Mouse (Mus musculus) stomach, postnatal 0 days (tissue): ENCODE measurements at regions not wholly inside any gene's neighbourhood (a gene's known extent, or its start where the extent isn't known, plus 50 kb on each side); places are given as distances from the start of the nearest gene placed in this dataset.

Source experiments
- ATAC-seq: fragments of 200-750 bp; cut with Nextera tagmentation; 2 replicates; pipeline ENCODE4 v1.8.0; 2017; ENCODE audit not compliant: low FRiP score, low TSS enrichment
- DNase-seq: peaks from one replicate; pipeline ENCODE4 v3.0.0-alpha.2; 2016; ENCODE audit warnings: low spot score
- H3K27ac ChIP-seq: fragments of 300-500 bp; sonication (generic); replicated peaks from 2 replicates; pipeline ENCODE4 v1.5.1; 2014; ENCODE audit warnings: mild to moderate bottlenecking, control low read depth
- H3K27me3 ChIP-seq: fragments of 300-500 bp; sonication (generic); 2 replicates; pipeline ENCODE4 v1.6.1; 2014; ENCODE audit warnings: low read length; ENCODE audit not compliant: control insufficient read depth, insufficient read depth
- H3K36me3 ChIP-seq: fragments of 300-500 bp; sonication (generic); 2 replicates; pipeline ENCODE4 v1.6.1; 2014; ENCODE audit warnings: low read length, mixed read lengths; ENCODE audit not compliant: control insufficient read depth, insufficient read depth
- H3K4me1 ChIP-seq: fragments of 300-500 bp; sonication (generic); replicated peaks from 2 replicates; pipeline ENCODE4 v1.6.1; 2014; ENCODE audit warnings: antibody characterized with exemption; ENCODE audit not compliant: control insufficient read depth, insufficient read depth
- H3K4me2 ChIP-seq: fragments of 300-500 bp; sonication (generic); replicated peaks from 2 replicates; pipeline ENCODE4 v1.6.1; 2014; ENCODE audit warnings: low read depth, mild to moderate bottlenecking, control low read depth, moderate library complexity
- H3K4me3 ChIP-seq: fragments of 300-500 bp; sonication (generic); 2 replicates; pipeline ENCODE4 v1.5.1; 2014; ENCODE audit warnings: low read depth, low read length, control low read depth
- H3K9ac ChIP-seq: fragments of 300-500 bp; sonication (generic); 2 replicates; pipeline ENCODE4 v1.6.1; 2014; ENCODE audit warnings: mild to moderate bottlenecking, low read length, control low read depth, mixed read lengths
- H3K9me3 ChIP-seq: fragments of 300-500 bp; sonication (generic); 2 replicates; pipeline ENCODE4 v1.6.1; 2016; ENCODE audit warnings: low read length; ENCODE audit not compliant: control insufficient read depth
- CTCF ChIP-seq: IDR thresholded peaks from 2 replicates; pipeline ENCODE4 v1.5.1; 2016; ENCODE audit warnings: antibody characterized with exemption, low read depth, mild to moderate bottlenecking, moderate library complexity
- EP300 ChIP-seq: optimal IDR thresholded peaks from 2 replicates; pipeline ENCODE3; 2016; ENCODE audit warnings: antibody characterized with exemption
- WGBS: fragments of 180-500 bp; shearing (Covaris S2); extraction: QIAGEN DNeasy Blood & Tissue Kit; methylation state at CpG from one replicate; pipeline ENCODE4 v1.1.7; 2014; 5-methylcytosine and 5-hydroxymethylcytosine counted together

- Histone ChIP-seq H3K27ac (peak overlapping the region; percentile 20; the same call in 1 of the 2 replicates), H3K27me3 (no peaks in the 10 kb centered on the region), H3K9me3 (no peaks in the 10 kb centered on the region), H3K4me3 (no peak overlapping the region), H3K4me1 (peaks cover 5% of the 10 kb centered on the region; the same call in 1 of the 2 replicates), H3K4me2 (no peak overlapping the region), H3K36me3 (no peaks in the 10 kb centered on the region), H3K9ac (no peak overlapping the region)
- DNase-seq (no peak), ATAC-seq (peak; percentile 75)
- WGBS: 22% methylated on average over 11 of the region's 11 CpGs
- no peak for TF ChIP-seq EP300
- TF ChIP-seq CTCF: no peak
Measured at GRCm38 (mm10) chr16:95831566-95832345, 129.9 kb downstream of the Ets2 start.

GRCm38 (mm10) chr16:95827402-95827737 lies 125.5 kb downstream of the Ets2 start:
- H3K4me2 ChIP-seq: no peak overlapping the region
- DNase-seq (no peak), ATAC-seq (no peak)
- no peak overlapping the region for H3K4me3 ChIP-seq
- H3K4me1 ChIP-seq: peaks cover 6% of the 10 kb centered on the region
- H3K36me3 ChIP-seq: no peaks in the 10 kb centered on the region
- no peak overlapping the region for H3K27ac ChIP-seq
- WGBS: 59% methylated on average over 6 of the region's 6 CpGs
- H3K9me3 ChIP-seq: no peaks in the 10 kb centered on the region
- H3K27me3 ChIP-seq: no peaks in the 10 kb centered on the region
- TF ChIP-seq CTCF (no peak), EP300 (no peak)
- no peak overlapping the region for H3K9ac ChIP-seq

DNA sequence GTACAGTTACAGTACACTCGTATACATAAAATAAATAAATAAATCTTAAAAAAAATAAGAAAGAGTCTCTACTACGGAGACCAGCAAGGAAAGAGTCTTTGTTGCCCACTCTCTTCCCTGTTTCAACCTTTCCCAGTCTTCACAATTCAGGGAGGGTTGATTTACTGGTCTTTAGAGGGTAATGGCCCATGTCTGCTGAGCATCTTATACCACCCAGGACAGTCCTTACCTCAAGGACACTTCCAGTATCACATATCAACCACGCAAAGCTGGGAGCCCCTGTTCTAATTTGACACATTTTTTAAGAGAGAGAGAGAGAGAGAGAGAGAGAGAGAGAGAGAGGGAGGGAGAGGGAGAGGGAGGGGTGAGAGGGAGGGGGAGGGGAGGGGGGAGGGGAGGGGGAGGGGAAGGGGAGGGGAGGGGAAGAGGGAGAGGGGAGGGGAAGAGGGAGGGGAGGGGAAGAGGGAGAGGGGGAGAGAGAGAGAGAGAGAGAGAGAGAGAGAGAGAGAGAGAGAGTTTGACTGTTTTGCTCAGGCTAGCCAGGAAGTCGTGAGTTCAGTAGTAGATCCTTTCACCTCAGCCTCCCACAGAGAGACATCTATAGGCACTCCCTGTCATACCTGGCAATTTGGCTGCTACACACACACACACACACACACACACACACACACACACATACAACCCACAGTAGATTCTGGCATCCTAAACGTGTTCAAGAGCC lies 125.0 kb downstream of the Ets2 start:
- H3K9me3 ChIP-seq: no peaks in the 10 kb centered on the region
- H3K4me2 ChIP-seq: no peak overlapping the region
- no peaks in the 10 kb centered on the region for H3K36me3 ChIP-seq
- ATAC-seq (no peak), DNase-seq (no peak)
- WGBS: 78% methylated on average over 5 of the region's 5 CpGs
- no peak overlapping the region for H3K9ac ChIP-seq
- TF ChIP-seq CTCF (no peak), EP300 (no peak)
- peaks cover 6% of the 10 kb centered on the region for H3K4me1 ChIP-seq
- no peak overlapping the region for H3K27ac ChIP-seq
- no peak overlapping the region for H3K4me3 ChIP-seq
- no peaks in the 10 kb centered on the region for H3K27me3 ChIP-seq

- Histone ChIP-seq H3K9ac (no peak overlapping the region), H3K36me3 (no peaks in the 10 kb centered on the region), H3K9me3 (no peaks in the 10 kb centered on the region), H3K27me3 (no peaks in the 10 kb centered on the region), H3K4me3 (no peak overlapping the region), H3K4me2 (no peak overlapping the region), H3K27ac (no peak overlapping the region), H3K4me1 (peaks cover 4% of the 10 kb centered on the region; the same call in 1 of the 2 replicates)
- DNase-seq (no peak), ATAC-seq (no peak)
- no peak for TF ChIP-seq EP300
- TF ChIP-seq CTCF: no peak
- WGBS: 34% methylated on average over 5 of the region's 5 CpGs
Measured at GRCm38 (mm10) chr16:95825723-95826122, 123.8 kb downstream of the Ets2 start.

- Histone ChIP-seq H3K27me3 (no peaks in the 10 kb centered on the region), H3K4me1 (peaks cover 4% of the 10 kb centered on the region; the same call in 1 of the 2 replicates), H3K9me3 (no peaks in the 10 kb centered on the region), H3K9ac (peak overlapping the region; percentile 23; the same call in 1 of the 2 replicates), H3K27ac (peak overlapping the region; percentile 73), H3K36me3 (no peaks in the 10 kb centered on the region), H3K4me2 (peak overlapping the region; percentile 17; the same call in 1 of the 2 replicates), H3K4me3 (no peak overlapping the region)
- WGBS: 15% methylated on average over 7 of the region's 7 CpGs
- ATAC-seq (peak; percentile 62), DNase-seq (peak; percentile 81)
- no peak for TF ChIP-seq CTCF
- TF ChIP-seq EP300: no peak
Measured at GRCm38 (mm10) chr16:95824720-95825534, 123.1 kb downstream of the Ets2 start.
